In the genomic region with DNA sequence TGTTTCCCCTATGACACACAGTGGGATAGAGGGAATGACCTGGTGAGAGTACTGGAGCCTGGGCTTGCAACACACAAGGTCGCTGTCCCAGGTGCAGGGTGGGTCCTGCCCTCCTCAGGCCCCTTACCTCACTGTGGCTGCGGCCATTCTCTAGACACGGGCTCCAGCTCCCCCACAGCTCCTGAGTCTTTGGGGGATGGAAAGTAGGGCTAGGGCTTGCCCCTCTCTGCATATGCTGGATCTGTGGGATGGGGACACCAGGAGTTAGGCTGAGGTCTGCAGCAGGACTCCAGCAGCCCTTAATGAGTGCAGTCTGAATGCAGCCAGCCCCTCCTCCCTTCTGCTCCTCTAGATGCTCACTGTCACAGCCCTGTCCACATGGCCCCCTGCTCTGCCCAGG, we compare ENCODE assay signal across 13 mouse cellular contexts. TPM values are rescaled to one million over a fixed set of nuclear protein-coding genes. Genes with fewer than 3 reads are reported as not detected.
"Had no signal": no experiment of that assay in that cellular context is flagged by ENCODE, and none has a peak within 500 bp of the region (broad histone marks: within the 10 kb centered on the region; RNA-seq: fewer than 3 reads in every experiment).

No protein-coding gene starts in this region.

- H3K9me3 ChIP-seq: limb, embryonic 12.5 days; liver, embryonic 15.5 days; midbrain, embryonic 13.5 days had no signal

- H3K4me2 ChIP-seq: limb, embryonic 12.5 days; liver, embryonic 11.5 days; liver, embryonic 15.5 days; lung, embryonic 14.5 days; midbrain, embryonic 13.5 days had no signal

- H3K27ac ChIP-seq: kidney, postnatal 0 days; limb, embryonic 12.5 days; liver, embryonic 15.5 days; macrophage; midbrain, embryonic 13.5 days; stomach, postnatal 0 days had no signal

- H3K4me3 ChIP-seq: limb, embryonic 12.5 days; liver, embryonic 15.5 days; midbrain, embryonic 13.5 days had no signal

- DNase-seq: kidney, adult 9 months; kidney, postnatal 36 days; layer of hippocampus, adult 9-11 months; lung, embryonic 14.5 days; lung, postnatal 14 days; thymus, postnatal 4 days had no signal

- H3K36me3 ChIP-seq: liver, embryonic 15.5 days had no signal

- H3K9ac ChIP-seq: limb, embryonic 12.5 days; liver, embryonic 15.5 days; lung, embryonic 14.5 days; midbrain, embryonic 13.5 days had no signal

RNA-seq across cellular contexts. Expression of gene Plin4, which starts 3.1 kb away (rescaled TPM):
- polyA plus RNA-seq: macrophage had no signal

RNA-seq across cellular contexts. Expression of gene Plin5, which starts 4.7 kb away (rescaled TPM):
- polyA plus RNA-seq: macrophage had no signal

RNA-seq across cellular contexts. Expression of gene Lrg1, which starts 9.1 kb away (rescaled TPM):
- polyA plus RNA-seq: limb, embryonic 12.5 days had no signal
